Mouse (Mus musculus): Measurements from ENCODE around the gene Zar1. TPM values are rescaled to one million over a fixed set of nuclear protein-coding genes. Genes with fewer than 3 reads are reported as not detected.
"Not testable (repeated sequence)": the region's sequence is repeated elsewhere in the genome, so short reads cannot be mapped to it uniquely, and the experiment has no call there.

Gene Zar1
- polyA plus RNA-seq, 1 experiment from 2014 or later, result 6.6 TPM

DNA sequence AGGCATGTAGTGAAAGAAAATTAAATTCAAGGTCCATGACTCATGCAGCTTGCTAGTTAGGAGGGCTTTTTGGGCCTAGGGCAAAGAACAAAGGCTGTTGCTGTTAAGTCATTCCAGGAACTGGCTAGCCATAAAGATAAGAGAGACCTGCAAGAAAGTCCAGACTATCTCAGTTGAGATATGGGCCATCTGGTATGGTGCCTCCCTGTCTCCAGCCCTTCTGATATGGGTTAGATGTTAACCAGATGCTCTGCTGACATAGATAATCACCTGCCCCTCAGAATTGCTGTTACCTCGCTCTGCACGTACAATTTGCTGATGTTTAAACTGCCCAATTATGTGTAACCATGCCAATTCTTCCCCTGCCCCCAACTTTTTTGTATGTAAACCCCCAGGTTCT, 17.9 kb downstream of the Zar1 start:
- 91% methylated on average over 2 of the region's 2 CpGs for WGBS
- ATAC-seq (ENCODE audit: low FRiP score); H3K4me3 ChIP-seq (replicated peaks): not testable (repeated sequence)

DNA sequence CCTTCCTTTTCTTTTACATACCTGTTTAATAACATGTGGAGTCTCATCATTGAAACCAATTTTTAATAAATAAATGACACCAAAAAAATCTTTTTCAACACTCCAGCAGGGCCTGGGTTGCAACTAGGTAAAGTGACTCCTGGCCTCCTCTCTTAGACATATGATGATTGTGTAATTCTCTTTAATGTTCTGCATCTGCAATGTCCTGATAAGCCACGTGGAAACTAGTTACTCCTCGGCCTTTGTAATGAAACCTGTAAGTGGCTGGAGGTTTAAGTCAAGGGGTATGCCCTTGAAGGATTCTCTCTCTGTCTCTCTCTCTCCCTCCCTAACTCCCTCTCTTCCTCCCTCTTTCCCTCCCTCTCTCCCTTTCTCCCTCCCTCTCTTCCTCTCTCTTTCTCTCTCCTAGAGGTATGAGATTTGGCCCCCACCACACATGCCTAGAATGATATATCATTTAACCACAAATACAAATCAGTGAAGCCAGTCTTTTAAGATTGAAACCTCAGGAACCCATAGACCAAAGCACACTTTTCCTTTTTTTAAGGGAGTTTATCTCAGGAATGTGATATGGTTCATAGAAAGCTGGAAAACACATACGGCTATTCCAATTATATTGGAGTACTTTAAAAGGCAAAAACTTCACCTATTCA, 20.0 kb downstream of the Zar1 start:
- H3K4me2 ChIP-seq, result no peak overlapping the region
- no peak overlapping the region for H3K27ac ChIP-seq (replicated peaks)
- no peaks in the 10 kb centered on the region for H3K36me3 ChIP-seq
- H3K27me3 ChIP-seq (replicated peaks), result no peaks in the 10 kb centered on the region
- no peak overlapping the region for H3K4me3 ChIP-seq (replicated peaks)
- no peak overlapping the region for H3K9ac ChIP-seq (replicated peaks)
- no peak for ATAC-seq (ENCODE audit: low FRiP score)
- WGBS, result 81% methylated on average over 3 of the region's 3 CpGs
- no peaks in the 10 kb centered on the region for H3K9me3 ChIP-seq (replicated peaks)
- H3K4me1 ChIP-seq, result peaks cover 17% of the 10 kb centered on the region

More for the DNA sequence above, 17.9 kb downstream of the Zar1 start:
- H3K4me2 ChIP-seq; H3K4me1 ChIP-seq; H3K27me3 ChIP-seq (replicated peaks); H3K9me3 ChIP-seq (replicated peaks); H3K9ac ChIP-seq (replicated peaks); H3K36me3 ChIP-seq; H3K27ac ChIP-seq (replicated peaks): not testable (repeated sequence)

DNA sequence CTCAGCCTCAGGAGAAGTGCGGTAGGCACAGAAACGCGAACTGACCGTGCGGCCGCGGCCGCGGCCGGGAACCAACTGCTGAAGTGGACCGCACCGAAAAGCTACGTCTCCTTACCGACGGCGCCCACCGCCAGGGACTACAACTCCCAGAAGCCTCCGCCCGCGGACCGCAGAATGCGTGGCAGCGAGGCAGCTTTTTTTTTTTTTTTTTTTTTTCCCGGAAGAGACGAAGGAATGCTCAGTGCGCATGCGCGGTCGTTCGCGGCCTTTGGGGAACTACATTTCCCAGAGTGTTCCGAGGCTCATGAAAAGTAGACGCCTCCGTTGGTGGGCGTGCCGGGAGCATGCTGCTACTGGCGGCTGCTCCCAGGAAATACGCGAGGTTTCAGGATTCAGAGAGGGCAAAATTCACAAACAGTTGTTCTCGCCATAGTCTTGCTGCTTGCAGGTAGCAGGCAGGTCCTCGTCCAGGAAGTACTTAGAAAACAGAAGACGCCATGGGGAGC, 21.5 kb downstream of the Zar1 start, which contains the start of gene Nfxl1:
Nfxl1 (minus strand) TSS at position 141 of the 506 bp plus-strand sequence.
- H3K27ac ChIP-seq (replicated peaks), result peak within 1 kb of the TSS; percentile 82
- no peaks in the 10 kb centered on the region for H3K27me3 ChIP-seq (replicated peaks)
- peak; percentile 96 for ATAC-seq (ENCODE audit: low FRiP score)
- under 1% methylated on average over 42 of the region's 42 CpGs for WGBS
- H3K4me3 ChIP-seq (replicated peaks), result peak within 1 kb of the TSS; percentile 96
- no peaks in the 10 kb centered on the region for H3K36me3 ChIP-seq
- no peaks in the 10 kb centered on the region for H3K9me3 ChIP-seq (replicated peaks)
- peaks cover 17% of the 10 kb centered on the region for H3K4me1 ChIP-seq
- H3K9ac ChIP-seq (replicated peaks), result peak within 1 kb of the TSS; percentile 90
- H3K4me2 ChIP-seq, result peak within 1 kb of the TSS; percentile 89

DNA sequence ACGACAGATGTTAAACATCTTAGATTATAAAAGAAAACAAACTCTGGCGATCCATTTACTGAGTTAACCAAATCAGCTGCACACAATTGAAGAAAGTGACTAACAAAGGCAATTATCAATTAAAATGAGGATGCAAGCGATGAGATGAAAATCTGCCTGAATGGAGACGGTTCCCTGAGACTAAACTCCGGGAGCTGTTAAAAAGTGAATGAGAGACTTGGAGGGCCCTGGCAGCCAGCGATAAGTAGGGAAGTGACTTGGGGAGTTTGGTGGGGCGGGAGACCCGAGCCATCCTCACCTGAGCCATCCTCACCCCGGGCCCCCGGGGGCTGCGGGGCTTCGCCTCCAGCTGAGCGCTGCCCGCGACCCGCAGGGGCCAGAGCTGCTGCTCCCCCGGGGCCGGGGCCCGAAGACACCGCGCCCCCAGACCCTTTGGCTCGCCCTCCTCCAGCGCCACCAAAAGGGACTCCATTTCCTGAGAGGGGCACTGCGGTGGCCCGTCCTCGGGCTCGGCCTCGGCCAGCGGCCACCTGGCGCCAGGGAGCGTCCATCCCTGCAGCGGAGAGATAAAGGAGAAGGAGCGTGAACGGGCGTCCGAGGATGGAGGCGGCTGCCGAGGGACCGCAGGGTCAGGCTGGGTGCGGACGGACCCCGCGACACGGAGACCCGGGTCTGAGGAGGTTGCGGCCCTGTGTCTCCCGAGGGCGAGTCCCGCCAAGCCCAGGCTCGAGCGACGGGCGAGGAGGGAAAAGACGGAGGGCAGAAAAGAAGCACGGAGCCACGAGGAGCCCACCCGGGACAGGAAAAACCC, 22.1 kb downstream of the Zar1 start:
- ATAC-seq (ENCODE audit: low FRiP score), result peak; percentile 81
- WGBS, result 2% methylated on average over 57 of the region's 57 CpGs
- H3K36me3 ChIP-seq, result no peaks in the 10 kb centered on the region
- H3K4me2 ChIP-seq, result peak overlapping the region; percentile 89
- peak overlapping the region; percentile 96 for H3K4me3 ChIP-seq (replicated peaks)
- peak overlapping the region; percentile 82 for H3K27ac ChIP-seq (replicated peaks)
- peak overlapping the region; percentile 90 for H3K9ac ChIP-seq (replicated peaks)
- no peaks in the 10 kb centered on the region for H3K27me3 ChIP-seq (replicated peaks)
- H3K9me3 ChIP-seq (replicated peaks), result no peaks in the 10 kb centered on the region
- H3K4me1 ChIP-seq, result peaks cover 17% of the 10 kb centered on the region

DNA sequence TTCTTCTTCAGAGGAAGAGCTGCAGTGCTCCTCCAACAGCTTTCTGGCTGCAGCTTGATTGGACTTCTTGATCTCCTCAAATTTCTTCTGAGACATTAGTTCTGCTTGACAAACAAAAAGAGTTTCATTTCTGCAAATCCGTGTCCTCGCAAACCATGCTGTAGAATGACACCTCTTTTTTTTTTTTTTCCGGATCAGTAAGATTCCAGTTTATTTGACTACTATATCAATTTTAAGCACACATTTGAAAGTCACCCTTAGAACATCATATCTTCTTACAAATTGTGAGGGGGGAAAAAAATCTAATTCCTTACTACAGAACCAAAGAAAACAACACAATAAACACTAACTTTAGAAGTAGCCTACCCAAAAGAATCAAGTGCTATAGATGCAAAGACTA, 24.8 kb downstream of the Zar1 start:
- no peak overlapping the region for H3K9ac ChIP-seq (replicated peaks)
- H3K4me3 ChIP-seq (replicated peaks), result no peak overlapping the region
- WGBS, result 87% methylated on average over 3 of the region's 3 CpGs
- no peaks in the 10 kb centered on the region for H3K36me3 ChIP-seq
- peaks cover 17% of the 10 kb centered on the region for H3K4me1 ChIP-seq
- H3K27ac ChIP-seq (replicated peaks), result no peak overlapping the region
- no peak for ATAC-seq (ENCODE audit: low FRiP score)
- no peaks in the 10 kb centered on the region for H3K27me3 ChIP-seq (replicated peaks)
- no peaks in the 10 kb centered on the region for H3K9me3 ChIP-seq (replicated peaks)
- H3K4me2 ChIP-seq, result no peak overlapping the region

DNA sequence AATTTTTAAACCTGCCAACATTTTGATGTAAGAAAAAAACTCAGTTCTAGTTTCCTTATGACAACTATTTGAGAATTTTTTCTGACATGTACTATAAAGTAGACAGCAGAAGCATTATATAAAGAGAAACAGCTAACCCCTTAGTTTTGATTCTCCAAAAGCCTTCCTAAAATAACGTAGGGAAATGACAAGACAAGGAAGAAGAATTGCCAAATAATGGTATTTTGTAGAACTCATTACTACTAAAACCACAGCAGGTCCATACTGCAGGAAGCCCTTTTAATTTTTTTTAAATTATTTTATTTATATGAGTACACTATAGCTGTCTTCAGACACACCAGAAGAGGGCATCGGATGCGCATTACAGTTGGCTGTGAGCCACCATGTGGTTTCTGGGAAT, 29.8 kb downstream of the Zar1 start:
- H3K4me1 ChIP-seq, result no peaks in the 10 kb centered on the region
- H3K27ac ChIP-seq (replicated peaks), result no peak overlapping the region
- 91% methylated on average over 3 of the region's 3 CpGs for WGBS
- no peak for ATAC-seq (ENCODE audit: low FRiP score)
- no peak overlapping the region for H3K4me2 ChIP-seq
- no peaks in the 10 kb centered on the region for H3K27me3 ChIP-seq (replicated peaks)
- H3K9me3 ChIP-seq (replicated peaks), result no peaks in the 10 kb centered on the region
- H3K9ac ChIP-seq (replicated peaks), result no peak overlapping the region
- H3K4me3 ChIP-seq (replicated peaks), result no peak overlapping the region
- H3K36me3 ChIP-seq, result no peaks in the 10 kb centered on the region; the same call in 1 of the 2 replicates

DNA sequence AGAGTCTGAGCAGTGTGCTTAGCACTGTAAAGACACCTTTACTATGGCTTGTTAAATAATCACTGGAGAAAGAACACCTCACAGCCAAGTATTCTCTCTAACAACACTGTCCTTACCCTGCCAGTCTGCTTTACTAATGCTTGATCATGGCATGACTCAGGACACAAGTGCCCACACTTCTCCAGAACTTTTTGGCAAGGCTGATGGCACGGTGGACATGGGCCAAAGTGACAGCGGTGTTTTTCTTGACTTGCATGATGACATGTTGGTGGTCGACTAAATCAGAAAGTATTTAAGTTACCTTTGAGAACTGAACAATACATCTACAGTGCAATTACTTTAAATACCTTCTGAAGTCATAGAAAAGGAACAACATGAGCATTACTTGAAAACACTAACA, 52.2 kb downstream of the Zar1 start:
- H3K27ac ChIP-seq (replicated peaks), result no peak overlapping the region
- 94% methylated on average over 3 of the region's 3 CpGs for WGBS
- no peak for ATAC-seq (ENCODE audit: low FRiP score)
- no peak overlapping the region for H3K9ac ChIP-seq (replicated peaks)
- H3K4me3 ChIP-seq (replicated peaks), result no peak overlapping the region
- H3K36me3 ChIP-seq, result peaks cover 34% of the 10 kb centered on the region
- H3K27me3 ChIP-seq (replicated peaks), result no peaks in the 10 kb centered on the region
- H3K4me2 ChIP-seq, result no peak overlapping the region
- H3K4me1 ChIP-seq, result no peaks in the 10 kb centered on the region
- H3K9me3 ChIP-seq (replicated peaks), result 0 out of 2 replicates have a peak, but pooled peaks cover 4% of the 10 kb centered on the region

Other genes starting within 250 kb of the Zar1 start
- gene Corin, start 76.8 kb downstream of the Zar1 start, polyA plus RNA-seq (2015; fragmentation: Nextera tagmentation; extraction: Ambion mirVana), result 1.1 and 1.6 TPM in 2 replicates
- gene Nfxl1, start 21.6 kb downstream of the Zar1 start, polyA plus RNA-seq (2015; fragmentation: Nextera tagmentation; extraction: Ambion mirVana), result 10.7 and 12.5 TPM in 2 replicates
- 6.9 and 8.5 TPM in 2 replicates for gene Gm5868, start 6.3 kb upstream of the Zar1 start, polyA plus RNA-seq (2015; fragmentation: Nextera tagmentation; extraction: Ambion mirVana)
- 0.09 TPM in 1 of 2 replicates, not detected in the other for gene Cnga1, start 63.0 kb upstream of the Zar1 start, polyA plus RNA-seq (2015; fragmentation: Nextera tagmentation; extraction: Ambion mirVana)
- gene Nipal1, start 66.5 kb upstream of the Zar1 start, polyA plus RNA-seq (2015; fragmentation: Nextera tagmentation; extraction: Ambion mirVana), result 0.52 and 4.1 TPM in 2 replicates
- 0.13 and 2.5 TPM in 2 replicates for gene Txk, start 171.5 kb upstream of the Zar1 start, polyA plus RNA-seq (2015; fragmentation: Nextera tagmentation; extraction: Ambion mirVana)

Measured in neural tube, embryonic 15.5 days (tissue).